Mouse (Mus musculus) kidney, embryonic 14.5 days (tissue): ENCODE results near the gene Pla2g12b. TPM values are rescaled to one million over a fixed set of nuclear protein-coding genes. Genes with fewer than 3 reads are reported as not detected.

Source experiments
- ATAC-seq: fragments of 200-750 bp; cut with Nextera tagmentation; 2 replicates; pipeline ENCODE4 v1.8.0; 2017; ENCODE audit warnings: moderate number of reproducible peaks, mild to moderate bottlenecking, moderate TSS enrichment, moderate library complexity; ENCODE audit not compliant: low FRiP score, low TSS enrichment
- H3K27ac ChIP-seq: fragments of 300-500 bp; sonication (generic); 2 replicates; pipeline ENCODE4 v1.5.1; 2014; ENCODE audit warnings: low read depth, mild to moderate bottlenecking, low read length, moderate library complexity, mixed read lengths
- H3K27me3 ChIP-seq: fragments of 300-500 bp; sonication (generic); 2 replicates; pipeline ENCODE4 v1.6.1; 2014; ENCODE audit warnings: mild to moderate bottlenecking, low read length; ENCODE audit not compliant: control insufficient read depth, insufficient read depth
- H3K36me3 ChIP-seq: fragments of 300-500 bp; sonication (generic); 2 replicates; pipeline ENCODE4 v1.6.1; 2014; ENCODE audit warnings: low read length, mixed read lengths; ENCODE audit not compliant: control insufficient read depth, insufficient read depth
- H3K4me1 ChIP-seq: fragments of 300-500 bp; sonication (generic); 2 replicates; pipeline ENCODE4 v1.6.1; 2014; ENCODE audit warnings: low read length, mixed read lengths; ENCODE audit not compliant: control insufficient read depth, insufficient read depth
- H3K4me2 ChIP-seq: fragments of 300-500 bp; sonication (generic); replicated peaks from 2 replicates; pipeline ENCODE4 v1.6.1; 2014; ENCODE audit warnings: low read depth, mild to moderate bottlenecking, low read length
- H3K4me3 ChIP-seq: fragments of 300-500 bp; sonication (generic); 2 replicates; pipeline ENCODE4 v1.5.1; 2014; ENCODE audit warnings: mild to moderate bottlenecking, low read length
- H3K9ac ChIP-seq: fragments of 300-500 bp; sonication (generic); 2 replicates; pipeline ENCODE4 v1.6.1; 2014; ENCODE audit warnings: low read depth, mild to moderate bottlenecking, low read length, moderate library complexity
- H3K9me3 ChIP-seq: fragments of 300-500 bp; sonication (generic); 2 replicates; pipeline ENCODE4 v1.6.1; 2016; ENCODE audit warnings: low read length; ENCODE audit not compliant: control insufficient read depth
- WGBS: fragments of 180-500 bp; shearing (Covaris S2); extraction: QIAGEN DNeasy Blood & Tissue Kit; methylation state at CpG from one replicate; pipeline ENCODE4 v1.1.7; 2014; 5-methylcytosine and 5-hydroxymethylcytosine counted together
- polyA plus RNA-seq: library from polyadenylated mRNA; unstranded; fragments of >200 nt; fragmentation: Nextera tagmentation; extraction: Ambion mirVana; gene quantifications from 2 replicates; pipeline ENCODE4 v1.2.1, GENCODE M21; 2014

Gene Pla2g12b
- polyA plus RNA-seq, 1 experiment from 2014 or later, result 0.85 TPM

DNA sequence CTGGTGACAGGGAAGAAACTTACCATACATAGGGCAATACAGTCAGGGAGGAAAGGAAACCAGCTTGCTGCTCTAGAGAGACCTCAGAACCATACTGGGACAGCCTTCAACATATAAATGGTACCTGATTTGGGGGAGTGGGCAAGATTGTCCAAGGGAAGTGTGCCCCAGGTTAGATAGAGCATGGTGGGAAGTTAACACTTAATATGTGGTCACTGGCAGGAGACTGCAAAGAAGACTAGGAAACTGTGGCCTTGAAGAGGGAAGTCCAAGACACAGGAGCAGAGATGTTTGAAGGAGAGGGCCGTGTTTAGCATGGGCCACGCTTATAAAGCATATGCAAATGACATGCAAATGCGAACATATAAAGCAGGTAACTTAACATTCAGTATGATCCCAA lies 40.6 kb downstream of the Pla2g12b start:
- WGBS, result 87% methylated on average over 3 of the region's 3 CpGs
- no peaks in the 10 kb centered on the region for H3K9me3 ChIP-seq
- H3K4me2 ChIP-seq, result no peak overlapping the region
- no peak overlapping the region for H3K4me3 ChIP-seq
- H3K4me1 ChIP-seq, result 0 out of 2 replicates have a peak, but pooled peaks cover 6% of the 10 kb centered on the region
- ATAC-seq, result no peak
- no peak overlapping the region for H3K9ac ChIP-seq
- no peaks in the 10 kb centered on the region for H3K36me3 ChIP-seq
- H3K27ac ChIP-seq, result no peak overlapping the region
- H3K27me3 ChIP-seq, result no peaks in the 10 kb centered on the region

DNA sequence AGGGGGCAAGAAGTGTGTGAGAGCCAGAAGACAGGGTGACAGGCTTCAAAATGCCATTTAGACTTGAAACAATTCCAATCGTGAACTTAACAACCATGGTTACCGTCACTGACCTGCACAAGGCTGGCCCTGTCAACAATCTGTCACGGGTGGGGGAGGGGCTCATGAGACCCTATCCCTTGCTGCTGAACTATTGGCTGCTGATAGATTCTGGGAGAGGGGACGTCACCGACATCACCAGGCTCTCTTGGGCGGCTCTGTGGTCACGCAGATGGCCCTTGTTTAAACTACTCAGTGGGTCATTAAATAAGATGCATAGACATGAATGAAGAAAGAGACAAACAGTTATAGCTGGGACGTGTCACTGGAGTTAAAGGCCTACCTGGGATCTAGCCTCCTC lies 41.2 kb downstream of the Pla2g12b start:
- no peaks in the 10 kb centered on the region for H3K27me3 ChIP-seq
- H3K36me3 ChIP-seq, result no peaks in the 10 kb centered on the region
- H3K27ac ChIP-seq, result no peak overlapping the region

DNA sequence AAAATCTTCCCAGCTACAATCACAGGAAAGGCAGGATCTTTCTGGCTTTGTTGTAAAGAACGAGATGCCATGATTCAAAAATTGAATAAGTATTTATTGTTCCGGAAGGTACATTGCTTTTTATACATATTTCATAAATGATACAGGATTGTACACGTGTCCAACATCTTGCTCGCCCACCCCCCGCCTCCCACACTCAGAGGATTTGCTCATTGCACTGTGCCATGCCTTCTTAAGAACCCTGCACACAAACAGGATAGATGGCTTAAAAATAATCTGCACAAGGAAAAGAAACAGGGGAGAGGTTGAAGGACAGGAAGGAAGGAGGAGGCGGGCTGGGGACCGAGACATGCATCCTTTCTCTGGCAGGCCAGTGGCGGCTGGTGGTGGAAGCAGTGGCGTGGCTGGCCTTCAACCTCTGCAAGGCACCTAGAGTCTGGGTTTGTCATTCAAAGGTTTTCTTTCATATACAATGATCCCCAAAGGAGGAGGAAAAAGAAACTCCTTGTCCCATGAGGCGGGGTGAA lies 43.5 kb downstream of the Pla2g12b start:
- Histone ChIP-seq H3K4me2 (no peak overlapping the region), H3K27ac (no peak overlapping the region), H3K36me3 (no peaks in the 10 kb centered on the region), H3K27me3 (no peaks in the 10 kb centered on the region), H3K9ac (no peak overlapping the region), H3K9me3 (no peaks in the 10 kb centered on the region), H3K4me3 (no peak overlapping the region), H3K4me1 (0 out of 2 replicates have a peak, but pooled peaks cover 6% of the 10 kb centered on the region)
- no peak for ATAC-seq
- 84% methylated on average over 10 of the region's 10 CpGs for WGBS

More for the DNA sequence above, 41.2 kb downstream of the Pla2g12b start:
- no peak overlapping the region for H3K4me3 ChIP-seq
- H3K4me2 ChIP-seq, result no peak overlapping the region
- 51% methylated on average over 8 of the region's 8 CpGs for WGBS
- no peak for ATAC-seq
- no peaks in the 10 kb centered on the region for H3K9me3 ChIP-seq
- H3K4me1 ChIP-seq, result 0 out of 2 replicates have a peak, but pooled peaks cover 6% of the 10 kb centered on the region
- no peak overlapping the region for H3K9ac ChIP-seq

DNA sequence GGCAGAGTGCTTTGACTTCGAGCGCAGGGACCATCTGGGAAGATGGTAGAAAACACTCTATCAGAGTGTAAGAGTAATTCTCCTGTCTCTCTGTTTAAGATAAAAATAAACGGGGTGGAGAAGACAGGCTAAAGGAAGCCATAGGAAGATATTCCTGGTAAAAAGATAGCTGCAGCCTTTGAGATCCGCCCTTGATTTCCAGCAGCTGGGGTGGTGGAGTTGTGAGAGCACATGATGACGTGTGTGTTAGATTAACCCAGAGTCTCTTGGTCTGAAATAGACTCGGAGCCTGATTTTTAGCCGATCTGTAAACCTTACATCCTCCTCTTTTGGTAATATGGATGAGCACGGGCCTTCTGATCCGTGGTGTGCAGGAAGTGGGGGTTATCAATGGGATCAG lies 44.1 kb downstream of the Pla2g12b start:
- Histone ChIP-seq H3K27me3 (no peaks in the 10 kb centered on the region), H3K27ac (0 out of 2 replicates have a peak overlapping the region, but pooled peaks have one; percentile 24), H3K4me1 (0 out of 2 replicates have a peak, but pooled peaks cover 6% of the 10 kb centered on the region), H3K4me3 (no peak overlapping the region), H3K4me2 (no peak overlapping the region), H3K36me3 (no peaks in the 10 kb centered on the region), H3K9ac (no peak overlapping the region), H3K9me3 (no peaks in the 10 kb centered on the region)
- WGBS, result 77% methylated on average over 9 of the region's 9 CpGs
- no peak for ATAC-seq

DNA sequence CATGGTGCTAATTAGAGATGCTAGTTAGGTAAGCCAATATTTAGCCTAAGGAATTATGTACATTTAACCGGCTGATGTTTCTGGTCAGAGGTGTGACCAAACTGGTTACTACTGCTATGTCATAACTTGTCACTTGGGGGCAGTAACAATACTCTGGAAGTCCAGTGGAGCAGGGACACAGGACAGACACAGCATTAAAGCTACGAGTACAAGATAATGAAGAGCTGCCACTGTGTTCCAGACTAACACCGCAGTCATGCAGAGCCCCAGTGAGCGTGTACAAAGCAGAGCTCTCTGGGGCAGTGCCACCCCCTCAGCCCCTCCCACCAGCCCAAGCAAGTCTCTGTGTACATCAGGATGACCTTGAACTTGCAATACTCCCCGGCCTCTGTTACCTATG lies 48.4 kb downstream of the Pla2g12b start:
- no peaks in the 10 kb centered on the region for H3K9me3 ChIP-seq
- WGBS, result 61% methylated on average over 5 of the region's 5 CpGs
- no peak overlapping the region for H3K27ac ChIP-seq
- H3K4me1 ChIP-seq, result no peaks in the 10 kb centered on the region
- peaks cover 3% of the 10 kb centered on the region; the same call in 1 of the 2 replicates for H3K36me3 ChIP-seq
- no peaks in the 10 kb centered on the region for H3K27me3 ChIP-seq
- peak; percentile 85 for ATAC-seq
- no peak overlapping the region for H3K9ac ChIP-seq
- H3K4me2 ChIP-seq, result no peak overlapping the region
- no peak overlapping the region for H3K4me3 ChIP-seq

DNA sequence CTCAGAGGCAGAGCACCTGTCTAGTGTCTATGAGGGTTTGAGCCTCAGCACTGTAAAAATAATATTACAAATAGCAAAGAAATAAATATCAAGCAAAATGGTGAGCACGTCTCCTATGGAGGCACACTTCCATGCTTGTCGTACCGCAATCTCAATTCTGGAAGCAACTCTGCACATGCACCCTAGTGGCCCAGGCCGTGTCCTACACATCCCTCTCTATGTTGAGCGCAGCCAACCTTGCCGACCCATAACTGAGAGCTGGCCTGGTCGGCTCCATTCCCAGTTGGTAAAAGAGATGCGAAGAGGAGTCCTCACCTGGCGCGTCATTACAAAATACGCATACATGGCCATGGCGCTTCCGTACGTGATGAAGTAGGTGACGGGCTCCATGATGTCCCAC lies 51.2 kb downstream of the Pla2g12b start:
- no peak for ATAC-seq
- Histone ChIP-seq H3K4me1 (no peaks in the 10 kb centered on the region), H3K27me3 (no peaks in the 10 kb centered on the region), H3K9ac (no peak overlapping the region), H3K4me2 (no peak overlapping the region), H3K9me3 (no peaks in the 10 kb centered on the region), H3K4me3 (no peak overlapping the region), H3K36me3 (peaks cover 3% of the 10 kb centered on the region; the same call in 1 of the 2 replicates), H3K27ac (no peak overlapping the region)
- 96% methylated on average over 15 of the region's 15 CpGs for WGBS

DNA sequence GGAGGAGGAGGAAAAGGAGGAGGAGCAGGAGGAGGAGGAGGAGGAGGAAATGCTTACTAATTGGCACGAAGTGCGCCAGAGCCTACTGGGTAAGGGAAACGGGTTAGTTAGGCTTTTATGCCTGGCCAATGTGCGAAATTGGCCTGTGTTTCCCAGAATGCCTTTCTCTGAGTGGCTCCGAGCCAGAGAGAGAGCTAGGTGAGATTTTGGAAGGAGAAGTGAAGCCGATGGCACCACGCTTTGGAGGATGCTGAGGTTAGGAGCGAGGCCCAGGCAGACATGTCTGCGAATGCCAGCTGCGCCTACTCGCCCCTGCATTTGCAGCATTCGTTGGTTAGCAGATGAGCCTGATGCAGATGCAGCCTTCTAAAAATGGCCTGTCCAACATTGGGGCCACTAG lies 56.3 kb downstream of the Pla2g12b start:
- H3K4me1 ChIP-seq, result no peaks in the 10 kb centered on the region
- H3K4me2 ChIP-seq, result no peak overlapping the region
- peaks cover 3% of the 10 kb centered on the region; the same call in 1 of the 2 replicates for H3K36me3 ChIP-seq
- no peak overlapping the region for H3K9ac ChIP-seq
- H3K4me3 ChIP-seq, result no peak overlapping the region
- no peaks in the 10 kb centered on the region for H3K27me3 ChIP-seq
- WGBS, result 90% methylated on average over 12 of the region's 12 CpGs
- no peak overlapping the region for H3K27ac ChIP-seq
- no peak for ATAC-seq
- H3K9me3 ChIP-seq, result no peaks in the 10 kb centered on the region

DNA sequence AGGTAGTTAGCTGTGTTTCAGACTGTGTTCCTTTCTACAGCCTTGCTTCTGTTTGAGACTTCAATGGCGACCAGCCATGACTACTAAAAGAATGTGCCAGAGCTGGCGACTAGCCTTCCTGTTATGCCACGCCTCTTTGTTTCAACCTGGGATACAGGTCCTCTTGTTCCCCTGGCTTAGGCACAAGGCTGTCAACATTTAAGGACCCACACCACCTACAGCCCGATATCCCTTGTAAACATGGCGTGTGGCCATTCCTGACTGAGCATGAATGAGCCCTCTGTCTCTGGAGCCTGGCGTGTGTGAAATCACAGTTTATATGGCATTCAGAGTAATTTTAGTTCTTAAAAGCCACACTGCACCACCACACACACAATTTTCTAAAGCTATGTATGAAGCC lies 58.8 kb downstream of the Pla2g12b start:
- Histone ChIP-seq H3K9ac (no peak overlapping the region), H3K9me3 (no peaks in the 10 kb centered on the region), H3K4me1 (no peaks in the 10 kb centered on the region), H3K36me3 (peaks cover 3% of the 10 kb centered on the region; the same call in 1 of the 2 replicates), H3K27me3 (no peaks in the 10 kb centered on the region), H3K4me2 (no peak overlapping the region), H3K27ac (no peak overlapping the region), H3K4me3 (no peak overlapping the region)
- no peak for ATAC-seq
- 90% methylated on average over 6 of the region's 6 CpGs for WGBS

DNA sequence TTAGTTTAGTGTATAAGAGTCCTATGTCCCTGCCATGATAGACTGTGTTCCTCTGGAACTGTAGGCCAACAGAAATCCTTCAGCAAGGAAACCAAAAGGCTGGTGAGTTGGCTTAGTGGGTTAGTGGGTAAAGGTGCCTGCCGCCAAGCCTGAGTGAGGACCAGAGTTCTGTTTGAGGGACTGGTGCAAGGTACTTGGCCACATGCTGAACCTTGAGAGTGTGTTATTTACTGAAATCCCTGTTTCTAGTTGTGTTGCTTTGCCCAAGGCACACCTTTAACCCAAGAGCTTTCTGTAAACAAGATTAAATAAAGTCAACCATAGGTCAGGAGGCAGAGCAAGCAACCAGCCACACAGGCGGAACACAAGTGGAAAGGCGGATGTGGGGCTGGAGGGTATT lies 62.1 kb downstream of the Pla2g12b start:
- H3K27ac ChIP-seq, result no peak overlapping the region
- 91% methylated on average over 3 of the region's 3 CpGs for WGBS

More for the DNA sequence above, 62.1 kb downstream of the Pla2g12b start:
- Histone ChIP-seq H3K9ac (no peak overlapping the region), H3K4me3 (no peak overlapping the region), H3K36me3 (peaks cover 3% of the 10 kb centered on the region; the same call in 1 of the 2 replicates), H3K27me3 (no peaks in the 10 kb centered on the region), H3K4me2 (no peak overlapping the region), H3K9me3 (no peaks in the 10 kb centered on the region), H3K4me1 (no peaks in the 10 kb centered on the region)
- no peak for ATAC-seq
